Mouse (Mus musculus) bone marrow macrophage, adult 2 months (primary cell): ENCODE results near the gene a.

ENCODE experiments used
- CTCF ChIP-seq: IDR thresholded peaks from 2 replicates; pipeline ENCODE4 v1.5.1; 2012; ENCODE audit warnings: low read depth, mild to moderate bottlenecking, low read length, moderate library complexity
- POLR2A ChIP-seq: IDR thresholded peaks from 2 replicates; pipeline ENCODE4 v1.6.1; 2012; ENCODE audit warnings: mild to moderate bottlenecking, low read depth, low read length, borderline replicate concordance

DNA sequence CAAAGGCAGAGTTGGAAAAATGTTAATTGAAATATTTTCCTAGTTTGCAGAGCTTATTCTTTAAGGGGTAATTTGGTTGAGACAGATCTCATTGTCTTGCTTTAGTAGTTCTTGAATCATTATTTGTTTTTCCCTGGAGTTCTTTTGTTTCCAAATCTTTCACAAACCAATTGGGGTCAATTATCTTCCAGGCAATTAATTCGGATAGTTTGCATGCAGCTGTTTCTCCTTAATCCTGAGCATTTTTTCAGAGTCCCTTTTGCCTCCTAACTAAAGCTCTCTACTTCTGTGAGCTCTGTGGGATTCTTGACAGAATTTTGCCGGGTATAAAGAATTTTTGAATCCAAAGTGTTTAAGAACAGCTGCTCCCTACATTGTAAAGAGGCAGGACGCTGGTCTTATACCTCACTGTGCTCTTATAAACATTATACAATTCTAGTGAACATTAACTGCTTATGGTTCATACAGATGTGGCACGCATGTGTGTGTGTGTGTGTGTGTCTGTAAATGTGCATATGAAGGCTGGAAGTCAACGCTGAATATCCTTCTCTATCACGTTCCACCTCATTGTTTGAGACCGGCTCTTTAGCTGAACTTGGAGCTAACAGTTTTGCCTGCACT lies 134.3 kb downstream of the a start:
- TF ChIP-seq CTCF (no peak), POLR2A (no peak)
